Comparison of ENCODE assay signal across 20 mouse cellular contexts in the genomic region with DNA sequence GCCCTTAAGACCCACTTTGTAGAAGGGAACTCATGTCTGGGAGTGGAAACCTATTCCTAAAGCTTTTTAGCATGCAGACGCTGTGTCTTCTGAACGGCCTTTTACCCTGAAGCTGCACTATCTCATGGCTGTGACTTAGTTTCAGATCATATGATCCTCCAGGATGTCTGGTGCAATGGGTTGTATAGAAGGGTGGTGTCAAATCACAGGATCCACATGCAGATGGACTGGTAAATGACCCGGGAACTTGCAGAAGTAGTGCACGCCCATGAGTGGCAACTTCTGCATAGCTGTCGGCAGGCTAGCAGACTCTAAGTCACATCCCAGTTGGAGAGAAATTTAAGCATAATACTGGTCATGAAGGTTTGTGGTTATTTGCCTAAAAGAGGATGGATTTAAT.
DNase-seq lines count a peak whose midpoint lies in the region; ATAC-seq and TF ChIP-seq lines count a peak whose summit lies in the region.
"Had no signal": no experiment of that assay in that cellular context is flagged by ENCODE, and none has a peak within 500 bp of the region (broad histone marks: within the 10 kb centered on the region; RNA-seq: fewer than 3 reads in every experiment).

No protein-coding gene starts in this region.

- no peak for TF ChIP-seq EP300 in heart, adult 2 months (IDR thresholded peaks at IDR 0.05; ENCODE audit: insufficient read depth, low read depth, low read length)

- intact Hi-C loops in heart, adult 2 months (cut with DNase I) = no loop called here

- no peaks in the 10 kb centered on the region for H3K79me2 ChIP-seq in heart, adult 2 months (replicated peaks; ENCODE audit: control insufficient read depth, insufficient read depth, low read length)

- peak; percentile 85 for DNase-seq in heart, adult 11 months
- no peak for DNase-seq in heart, adult 2 months
- DNase-seq in midbrain, embryonic 11.5 days (ENCODE audit: low spot score, missing footprints) = peak; percentile 68
- DNase-seq: adrenal gland, postnatal 14 days; B cell, adult 2 months; cerebellum, adult 18-20 months; cerebellum, adult 9-10 months; cerebellum, postnatal 14 days; forebrain, postnatal 0 days; gastrocnemius, postnatal 25 days had no signal

- H3K9ac ChIP-seq in heart, adult 2 months (ENCODE audit: low read depth, low read length) = no peak overlapping the region
- H3K9ac ChIP-seq in midbrain, embryonic 11.5 days (ENCODE audit: low read length) = no peak overlapping the region
- H3K9ac ChIP-seq in midbrain, embryonic 15.5 days = no peak overlapping the region
- H3K9ac ChIP-seq: forebrain, postnatal 0 days; hindbrain, embryonic 12.5 days; hindbrain, embryonic 15.5 days had no signal

- peaks cover 2% of the 10 kb centered on the region; the same call in 1 of the 2 replicates for H3K27me3 ChIP-seq in heart, adult 2 months (ENCODE audit: control insufficient read depth, insufficient read depth, low read length)
- H3K27me3 ChIP-seq in midbrain, embryonic 11.5 days (ENCODE audit: control insufficient read depth, insufficient read depth, low read length) = no peaks in the 10 kb centered on the region
- no peaks in the 10 kb centered on the region for H3K27me3 ChIP-seq in midbrain, embryonic 15.5 days (replicated peaks)
- H3K27me3 ChIP-seq: CH12.LX; hindbrain, embryonic 12.5 days; hindbrain, embryonic 15.5 days; Patski had no signal

- H3K4me2 ChIP-seq in midbrain, embryonic 11.5 days = no peak overlapping the region
- H3K4me2 ChIP-seq in midbrain, embryonic 15.5 days = no peak overlapping the region
- H3K4me2 ChIP-seq: heart, embryonic 11.5 days; hindbrain, embryonic 12.5 days; hindbrain, embryonic 15.5 days had no signal

- no peaks in the 10 kb centered on the region for H3K36me3 ChIP-seq in heart, adult 2 months (ENCODE audit: control insufficient read depth, insufficient read depth, low read length)
- no peaks in the 10 kb centered on the region for H3K36me3 ChIP-seq in midbrain, embryonic 11.5 days (ENCODE audit: control insufficient read depth, insufficient read depth, low read length)
- no peaks in the 10 kb centered on the region for H3K36me3 ChIP-seq in midbrain, embryonic 15.5 days (replicated peaks)
- H3K36me3 ChIP-seq: G1E; hindbrain, embryonic 12.5 days; hindbrain, embryonic 15.5 days had no signal

- H3K4me1 ChIP-seq in heart, adult 2 months (ENCODE audit: control insufficient read depth, insufficient read depth, low read length) = peaks cover 1% of the 10 kb centered on the region; the same call in 1 of the 2 replicates
- no peaks in the 10 kb centered on the region for H3K4me1 ChIP-seq in midbrain, embryonic 11.5 days (ENCODE audit: control insufficient read depth, insufficient read depth, low read length)
- H3K4me1 ChIP-seq in midbrain, embryonic 15.5 days = peaks cover 5% of the 10 kb centered on the region; the same call in 1 of the 2 replicates

- 88% methylated on average over 5 of the region's 5 CpGs for WGBS in heart, adult 2 months
- 90% methylated on average over 5 of the region's 5 CpGs for WGBS in midbrain, embryonic 11.5 days
- WGBS in midbrain, embryonic 15.5 days = 91% methylated on average over 5 of the region's 5 CpGs

- no peaks in the 10 kb centered on the region for H3K9me3 ChIP-seq in midbrain, embryonic 11.5 days (ENCODE audit: control insufficient read depth, low read length)
- H3K9me3 ChIP-seq in midbrain, embryonic 15.5 days = no peaks in the 10 kb centered on the region
- H3K9me3 ChIP-seq: G1E; hindbrain, embryonic 12.5 days; hindbrain, embryonic 15.5 days had no signal

- no peak overlapping the region for H3K4me3 ChIP-seq in heart, adult 2 months
- no peak overlapping the region for H3K4me3 ChIP-seq in midbrain, embryonic 11.5 days (ENCODE audit: low read depth, low read length)
- no peak overlapping the region for H3K4me3 ChIP-seq in midbrain, embryonic 15.5 days
- H3K4me3 ChIP-seq: hindbrain, embryonic 12.5 days; hindbrain, embryonic 15.5 days had no signal

- TF ChIP-seq CTCF in heart, adult 2 months (IDR thresholded peaks at IDR 0.05) = no peak

- no peak overlapping the region for H3K27ac ChIP-seq in heart, adult 2 months
- no peak overlapping the region for H3K27ac ChIP-seq in midbrain, embryonic 11.5 days (ENCODE audit: low read depth, low read length)
- H3K27ac ChIP-seq in midbrain, embryonic 15.5 days = no peak overlapping the region
- H3K27ac ChIP-seq: hindbrain, embryonic 12.5 days; hindbrain, embryonic 15.5 days had no signal

- no peak for ATAC-seq in midbrain, embryonic 11.5 days (ENCODE audit: low FRiP score)
- no peak for ATAC-seq in midbrain, embryonic 15.5 days (replicated peaks)
- peak; percentile 35; the same call in 1 of the 2 replicates for ATAC-seq in megakaryocyte, adult 5-6 weeks (ENCODE audit: poor library complexity, severe bottlenecking)
- ATAC-seq in erythroid progenitor cell, adult 5-6 weeks (replicated peaks; ENCODE audit: low FRiP score, poor library complexity, severe bottlenecking) = no peak
- ATAC-seq: forebrain, embryonic 14.5 days; forebrain, postnatal 0 days; Patski had no signal

- TF ChIP-seq POLR2A in heart, adult 2 months (IDR thresholded peaks at IDR 0.05; ENCODE audit: insufficient read depth, low read depth, low read length) = no peak

Comparison
In these comparisons a context has a peak if more than half of its experiments do, and no peak if none do; other contexts are left out.
1. DNase-seq: peak in heart, adult 11 months (single experiment) and midbrain, embryonic 11.5 days (single experiment); none in heart, adult 2 months (0 of 2).